Mouse (Mus musculus): ENCODE measurements around the gene Gm29094.
"Not testable (repeated sequence)": the region's sequence is repeated elsewhere in the genome, so short reads cannot be mapped to it uniquely, and the experiment has no call there.

DNA sequence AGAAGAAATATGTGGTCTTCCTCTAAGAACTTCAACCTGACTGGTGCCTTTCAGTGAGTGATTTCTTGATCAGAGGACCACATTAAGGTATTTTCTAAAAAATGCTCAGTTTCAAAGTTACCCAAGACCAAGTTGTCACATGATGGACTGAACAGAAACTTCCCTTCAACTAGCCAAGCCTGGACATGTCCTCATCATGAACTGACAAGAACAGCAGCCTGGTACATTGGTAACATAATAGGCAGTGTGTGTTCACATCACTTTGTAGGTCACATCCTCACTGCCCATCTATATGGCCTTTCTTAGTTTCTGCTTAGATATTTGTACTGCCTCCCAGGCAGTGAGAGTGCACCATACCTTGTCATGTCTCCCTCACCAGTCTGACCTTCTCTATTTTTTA is 26.6 kb upstream of the Gm29094 start:
- not testable (repeated sequence) for TF ChIP-seq CTCF (IDR thresholded peaks at IDR 0.05; ENCODE audit: extremely low read depth, insufficient read length, insufficient replicate concordance, low read depth, low read length); POLR2A (IDR thresholded peaks at IDR 0.05; ENCODE audit: low read depth, low read length)

Data from small intestine, adult 2 months (tissue).